Mouse (Mus musculus): ENCODE data around the gene Dnmbp.

GRCm38 (mm10) chr19:43874351-43874750, 65.6 kb downstream of the Dnmbp start:
- TF ChIP-seq CTCF (IDR thresholded peaks at IDR 0.05; ENCODE audit: extremely low read depth, insufficient read length, insufficient replicate concordance, low read depth, low read length) (no peak), POLR2A (IDR thresholded peaks at IDR 0.05; ENCODE audit: low read depth, low read length) (no peak)

Data from small intestine, adult 2 months (tissue).